Mouse (Mus musculus): ENCODE measurements around the gene Mettl7a1.

GRCm38 (mm10) chr15:100351501-100352060 is 47.6 kb downstream of the Mettl7a1 start:
- TF ChIP-seq CHD2 (IDR thresholded peaks at IDR 0.05; ENCODE audit: low read depth, low read length) (no peak), MAFK (IDR thresholded peaks at IDR 0.05; ENCODE audit: insufficient read depth, low read depth, low read length) (no peak), ZC3H11A (IDR thresholded peaks at IDR 0.05; ENCODE audit: borderline replicate concordance, low read depth, low read length) (no peak), ZNF384 (IDR thresholded peaks at IDR 0.05; ENCODE audit: low read depth, low read length) (no peak)
